Mouse (Mus musculus) spleen, adult 2 months (tissue): ENCODE measurements at regions not wholly inside any gene's neighbourhood (a gene's known extent, or its start where the extent isn't known, plus 50 kb on each side); places are given as distances from the start of the nearest gene placed in this dataset.

Experiments
- DNase-seq, 2 experiments: peaks; one replicate each; pipeline versions ENCODE4 v3.0.0 to v3.0.0-alpha.2; 2012 to 2021; ENCODE audit warnings: low spot score in 2 of 2, low read depth in 1 of 2
- H3K27ac ChIP-seq: fragments of 200-500 bp; 2 replicates; pipeline ENCODE4 v1.5.1; 2012; ENCODE audit warnings: low read length, inconsistent platforms; ENCODE audit not compliant: insufficient read depth
- H3K27me3 ChIP-seq: fragments of 200-500 bp; 2 replicates; pipeline ENCODE4 v1.6.1; 2012; ENCODE audit warnings: mild to moderate bottlenecking, moderate library complexity, low read length, inconsistent platforms; ENCODE audit not compliant: control insufficient read depth, insufficient read depth
- H3K36me3 ChIP-seq: fragments of 200-500 bp; 2 replicates; pipeline ENCODE4 v1.6.1; 2012; ENCODE audit warnings: mild to moderate bottlenecking, low read length, inconsistent platforms; ENCODE audit not compliant: control insufficient read depth, insufficient read depth
- H3K4me1 ChIP-seq: fragments of 200-500 bp; 2 replicates; pipeline ENCODE4 v1.6.1; 2011; ENCODE audit warnings: inconsistent platforms; ENCODE audit not compliant: control insufficient read depth, insufficient read depth, insufficient read length
- H3K4me3 ChIP-seq: fragments of 200-500 bp; 2 replicates; pipeline ENCODE4 v1.5.1; 2011; ENCODE audit warnings: mild to moderate bottlenecking, inconsistent platforms; ENCODE audit not compliant: insufficient read depth, insufficient read length; ENCODE audit errors: extremely low read depth
- CTCF ChIP-seq: fragments of 200-500 bp; IDR thresholded peaks from 2 replicates; pipeline ENCODE4 v1.5.1; 2011; ENCODE audit warnings: mild to moderate bottlenecking, inconsistent platforms; ENCODE audit not compliant: insufficient read depth, insufficient read length, insufficient replicate concordance; ENCODE audit errors: extremely low read depth
- POLR2A ChIP-seq: fragments of 200-500 bp; IDR thresholded peaks from 2 replicates; pipeline ENCODE4 v1.6.1; 2011; ENCODE audit warnings: low read depth, low read length, inconsistent platforms
- WGBS: fragments of 180-500 bp; shearing (Covaris S2); methylation state at CpG from one replicate; pipeline ENCODE4 v1.1.7; 2018; 5-methylcytosine and 5-hydroxymethylcytosine counted together

DNA sequence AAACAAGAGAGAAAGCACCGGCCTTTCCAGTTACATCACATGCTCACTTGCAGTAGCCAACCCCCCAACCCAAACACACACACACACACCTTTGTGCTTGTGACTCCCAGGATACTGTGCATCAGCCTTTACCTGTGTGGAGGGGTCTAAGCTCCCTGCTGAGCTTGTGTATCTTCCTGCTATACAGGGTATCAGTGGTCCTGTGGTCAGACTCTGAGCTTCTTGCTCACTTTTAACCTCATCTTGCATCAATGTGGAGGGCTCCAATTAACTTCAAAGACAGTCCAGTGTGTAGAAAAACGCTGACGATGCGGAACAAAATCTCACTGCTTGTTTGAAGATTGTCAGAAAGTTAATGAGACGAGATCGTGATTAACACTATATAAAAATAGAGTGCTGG is 71.4 kb upstream of the Gypa start:
- DNase-seq: no peak
- H3K27ac ChIP-seq: no peak overlapping the region
- H3K4me1 ChIP-seq: no peaks in the 10 kb centered on the region
- TF ChIP-seq CTCF (no peak), POLR2A (no peak)
- H3K27me3 ChIP-seq: no peaks in the 10 kb centered on the region
- H3K4me3 ChIP-seq: no peak overlapping the region
- WGBS: 85% methylated on average over 6 of the region's 6 CpGs
- H3K36me3 ChIP-seq: no peaks in the 10 kb centered on the region

DNA sequence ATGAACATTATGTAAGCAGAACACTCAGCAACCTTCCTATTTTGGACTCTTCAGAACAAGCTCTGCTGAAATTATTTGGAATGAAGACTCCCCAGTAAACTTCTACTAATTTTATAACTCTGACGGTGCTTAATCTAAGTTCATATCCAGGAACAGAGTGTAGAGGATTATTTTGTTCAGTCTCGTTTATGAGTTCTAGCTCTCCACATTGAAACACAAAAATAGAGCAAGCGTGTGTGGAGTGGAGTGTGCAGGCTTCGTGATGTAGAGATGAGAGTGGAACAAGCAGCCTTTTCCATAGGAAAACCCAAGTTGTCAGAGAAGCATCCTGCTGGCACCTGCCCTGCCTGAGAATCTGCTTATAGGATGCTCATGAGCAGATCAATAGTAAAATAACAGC is 77.5 kb upstream of the Gypa start:
- no peaks in the 10 kb centered on the region for H3K27me3 ChIP-seq
- WGBS: 91% methylated on average over 4 of the region's 4 CpGs
- H3K27ac ChIP-seq: no peak overlapping the region
- no peak overlapping the region for H3K4me3 ChIP-seq
- H3K36me3 ChIP-seq: no peaks in the 10 kb centered on the region
- no peaks in the 10 kb centered on the region for H3K4me1 ChIP-seq
- no peak for DNase-seq
- TF ChIP-seq CTCF (no peak), POLR2A (no peak)

DNA sequence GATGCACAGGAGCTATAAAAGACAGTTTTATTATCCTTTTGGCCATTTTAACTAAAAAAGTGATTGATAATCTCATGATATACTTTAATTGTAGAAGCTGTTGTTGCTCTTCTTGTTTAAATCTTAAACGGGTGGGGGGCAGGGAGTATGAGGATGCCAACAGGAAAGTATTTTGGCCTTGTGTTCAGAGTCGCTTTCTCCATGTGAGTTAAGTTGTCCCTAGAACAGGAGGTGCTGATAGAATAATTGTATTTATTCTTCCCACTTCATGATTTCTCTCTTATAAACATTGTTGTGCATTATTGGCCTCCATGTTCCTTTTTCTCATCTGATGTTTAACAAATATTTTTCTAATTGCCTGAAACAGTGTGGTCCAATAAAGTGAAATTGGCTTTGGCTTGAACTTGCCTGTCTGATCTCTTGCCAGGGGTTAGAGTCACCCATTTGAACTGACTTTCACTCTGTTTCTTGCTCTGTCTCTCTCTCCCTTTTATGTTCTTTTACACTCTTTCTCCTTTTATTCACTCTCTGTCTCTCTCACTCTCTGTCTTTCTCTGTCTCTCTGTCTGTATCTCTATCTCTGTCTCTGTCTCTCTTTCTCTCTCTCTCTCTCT is 93.9 kb upstream of the Gypa start:
- no peak for DNase-seq
- Histone ChIP-seq H3K27ac (no peak overlapping the region), H3K27me3 (no peaks in the 10 kb centered on the region), H3K4me3 (no peak overlapping the region), H3K36me3 (no peaks in the 10 kb centered on the region), H3K4me1 (0 out of 2 replicates have a peak, but pooled peaks cover 3% of the 10 kb centered on the region)
- TF ChIP-seq CTCF (no peak), POLR2A (no peak)
- 87% methylated on average over 2 of the region's 2 CpGs for WGBS

DNA sequence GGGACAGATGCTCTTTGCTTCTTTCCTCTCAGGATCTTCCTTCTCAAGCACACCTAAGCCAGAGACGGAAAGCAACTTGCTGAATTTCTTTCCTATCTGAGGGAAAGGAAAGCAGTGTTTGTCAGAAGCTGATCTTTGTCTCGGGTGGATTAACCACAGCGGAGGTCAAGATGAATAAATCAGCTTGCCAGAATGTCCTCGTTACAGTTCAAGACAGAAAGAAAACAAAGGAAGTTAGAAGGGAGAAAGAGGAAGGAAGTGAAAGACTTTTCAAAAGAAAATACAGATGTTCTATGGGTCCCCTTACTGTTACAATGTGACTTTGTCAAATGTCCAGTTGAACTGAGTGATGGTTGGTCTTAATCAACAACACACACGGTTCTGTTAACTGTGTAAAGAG is 98.6 kb upstream of the Gypa start:
- Histone ChIP-seq H3K36me3 (no peaks in the 10 kb centered on the region), H3K4me3 (no peak overlapping the region; the same call in 1 of the 2 replicates), H3K27me3 (no peaks in the 10 kb centered on the region), H3K27ac (no peak overlapping the region), H3K4me1 (peaks cover 7% of the 10 kb centered on the region; the same call in 1 of the 2 replicates)
- TF ChIP-seq CTCF (no peak), POLR2A (no peak)
- WGBS: 4% methylated on average over 5 of the region's 5 CpGs
- DNase-seq: no peak

DNA sequence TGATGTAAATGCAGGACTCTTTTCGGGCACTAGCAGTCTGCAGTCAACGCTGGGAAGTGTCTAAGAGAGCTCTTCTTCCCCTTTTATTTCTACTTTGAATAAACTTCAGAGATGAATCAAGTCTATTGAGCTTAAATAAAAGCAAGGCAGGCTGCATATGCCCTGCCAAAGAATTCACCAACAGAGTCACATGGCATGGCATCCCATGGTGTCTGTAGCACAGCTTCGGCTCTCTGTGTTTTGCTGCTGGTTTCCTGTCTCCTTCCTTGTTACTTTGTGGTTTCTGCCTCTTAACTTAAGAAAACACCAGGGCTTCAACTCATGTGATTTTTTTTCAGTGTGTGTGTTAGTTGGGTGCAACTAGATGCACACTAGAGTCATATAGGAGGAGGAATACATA is 100.5 kb upstream of the Gypa start:
- peak in 1 of 2 experiments; percentile 3 for DNase-seq
- no peaks in the 10 kb centered on the region for H3K36me3 ChIP-seq
- H3K4me1 ChIP-seq: peaks cover 7% of the 10 kb centered on the region; the same call in 1 of the 2 replicates
- WGBS: 28% methylated on average over 3 of the region's 3 CpGs
- no peak overlapping the region for H3K4me3 ChIP-seq
- no peak for TF ChIP-seq POLR2A
- no peak for TF ChIP-seq CTCF
- H3K27ac ChIP-seq: no peak overlapping the region
- H3K27me3 ChIP-seq: no peaks in the 10 kb centered on the region

DNA sequence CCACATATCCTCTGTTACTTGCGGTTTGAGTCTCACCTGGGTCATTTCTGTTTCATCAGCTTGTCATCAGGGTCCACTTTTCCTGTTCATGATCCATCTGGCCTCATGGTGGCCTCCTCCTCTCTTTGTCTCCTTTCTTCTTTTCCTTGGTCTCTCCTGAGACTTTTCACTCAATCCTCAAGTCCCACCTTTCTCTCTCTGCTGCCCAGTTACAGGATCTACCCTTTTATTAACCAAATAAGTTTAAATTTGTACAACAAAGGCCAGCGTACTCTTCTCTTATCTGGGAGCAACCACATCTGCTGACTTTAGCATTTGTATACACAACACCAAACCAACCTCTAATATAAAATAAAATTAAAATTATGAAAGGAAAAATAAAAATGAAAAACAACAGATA is 124.4 kb upstream of the Gypa start:
- no peak for DNase-seq
- H3K4me1 ChIP-seq: peaks cover 1% of the 10 kb centered on the region; the same call in 1 of the 2 replicates
- 95% methylated on average over 2 of the region's 2 CpGs for WGBS
- H3K27me3 ChIP-seq: no peaks in the 10 kb centered on the region
- TF ChIP-seq POLR2A (no peak), CTCF (no peak)
- no peak overlapping the region for H3K4me3 ChIP-seq
- H3K27ac ChIP-seq: no peak overlapping the region
- H3K36me3 ChIP-seq: no peaks in the 10 kb centered on the region

DNA sequence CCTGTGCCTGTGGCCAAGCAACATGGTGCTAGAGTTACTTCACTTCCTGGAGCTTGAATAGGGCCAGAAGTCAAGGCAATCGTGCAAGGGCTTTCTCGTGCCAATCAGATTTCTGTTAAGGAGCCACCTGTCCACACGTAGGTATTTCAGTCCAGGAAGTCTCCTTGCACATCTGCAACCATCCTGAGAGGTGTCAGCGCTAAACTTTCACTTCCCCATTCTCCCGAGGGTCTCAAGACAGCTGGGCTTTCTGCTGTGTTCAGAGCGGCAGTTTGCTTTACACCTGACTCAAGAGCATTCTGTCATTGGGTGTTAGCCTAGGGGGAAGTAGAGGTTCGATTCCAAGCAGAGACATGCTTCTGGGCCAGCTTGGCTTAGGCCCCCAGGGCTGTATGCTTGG is 129.5 kb upstream of the Gypa start:
- 16% methylated on average over 7 of the region's 7 CpGs for WGBS
- H3K36me3 ChIP-seq: no peaks in the 10 kb centered on the region
- H3K27ac ChIP-seq: no peak overlapping the region
- no peak overlapping the region for H3K4me3 ChIP-seq
- TF ChIP-seq POLR2A (no peak), CTCF (no peak)
- H3K27me3 ChIP-seq: no peaks in the 10 kb centered on the region
- peak; percentile 15 to 18 for DNase-seq
- peaks cover 4% of the 10 kb centered on the region; the same call in 1 of the 2 replicates for H3K4me1 ChIP-seq
